Mouse (Mus musculus) testis, postnatal 10 days (tissue): Measurements from ENCODE around the gene Scarb1.

ENCODE experiments used
- DNase-seq: peaks from one replicate; pipeline ENCODE4 v3.0.0; 2021; ENCODE audit warnings: low spot score

Gene Scarb1

DNA sequence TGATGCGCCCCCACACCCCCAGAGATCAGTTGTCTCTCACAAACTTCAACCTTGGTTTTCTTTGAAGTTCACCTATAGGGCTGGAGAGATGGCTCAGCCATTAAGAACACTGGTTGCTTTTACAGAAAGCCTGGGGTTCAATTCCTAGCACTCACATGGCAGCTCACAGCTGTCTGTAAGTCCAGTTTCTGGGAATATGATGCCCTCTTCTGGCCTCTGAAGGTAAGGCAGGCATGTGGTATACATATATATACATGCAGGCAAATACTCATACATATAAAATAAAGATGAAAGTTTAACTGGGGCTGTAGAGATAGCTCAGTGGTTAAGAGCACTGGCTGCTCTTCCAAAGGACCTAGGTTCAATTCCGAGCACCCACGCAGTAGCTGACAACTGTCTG is 105.5 kb downstream of the Scarb1 start:
- no peak for DNase-seq

DNA sequence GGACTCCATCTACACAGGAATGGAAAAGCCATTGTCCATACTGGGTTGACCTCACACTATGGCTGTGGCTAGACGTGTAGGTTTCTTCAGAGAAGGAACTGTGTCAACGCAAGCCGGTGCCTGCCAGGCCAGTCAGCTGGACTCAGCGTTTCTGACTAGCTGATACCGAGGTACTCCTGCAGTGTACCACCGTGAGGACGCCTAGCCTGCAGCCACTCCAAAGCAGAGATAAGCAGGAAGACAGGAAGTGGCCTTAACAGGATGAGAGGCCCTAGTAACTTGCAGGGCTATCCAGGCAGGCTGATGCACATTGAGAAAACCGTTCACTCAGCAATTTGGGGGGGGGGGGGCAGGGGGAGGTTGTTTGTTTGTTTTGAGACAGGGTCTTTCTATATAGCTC is 106.5 kb downstream of the Scarb1 start:
- DNase-seq, result no peak

DNA sequence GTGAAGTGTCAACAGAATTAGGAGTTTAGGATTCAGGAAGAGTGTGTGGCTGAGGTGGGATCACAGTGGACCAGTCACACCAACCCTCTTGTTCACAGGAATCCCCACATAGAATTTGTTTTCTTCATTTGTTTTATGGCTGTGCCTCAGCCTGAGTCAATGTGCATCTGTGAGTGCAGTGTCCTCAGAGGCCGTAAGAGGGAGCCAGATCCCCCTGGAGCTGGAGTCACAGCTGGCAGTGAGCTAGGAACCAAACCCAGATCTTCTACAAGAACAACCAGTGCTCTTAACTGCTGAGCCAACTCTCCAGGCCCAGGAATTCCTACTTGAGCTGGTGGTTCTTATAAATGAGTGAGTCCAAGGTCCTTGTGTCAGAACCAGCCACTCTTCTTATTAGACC is 107.4 kb downstream of the Scarb1 start:
- no peak for DNase-seq

DNA sequence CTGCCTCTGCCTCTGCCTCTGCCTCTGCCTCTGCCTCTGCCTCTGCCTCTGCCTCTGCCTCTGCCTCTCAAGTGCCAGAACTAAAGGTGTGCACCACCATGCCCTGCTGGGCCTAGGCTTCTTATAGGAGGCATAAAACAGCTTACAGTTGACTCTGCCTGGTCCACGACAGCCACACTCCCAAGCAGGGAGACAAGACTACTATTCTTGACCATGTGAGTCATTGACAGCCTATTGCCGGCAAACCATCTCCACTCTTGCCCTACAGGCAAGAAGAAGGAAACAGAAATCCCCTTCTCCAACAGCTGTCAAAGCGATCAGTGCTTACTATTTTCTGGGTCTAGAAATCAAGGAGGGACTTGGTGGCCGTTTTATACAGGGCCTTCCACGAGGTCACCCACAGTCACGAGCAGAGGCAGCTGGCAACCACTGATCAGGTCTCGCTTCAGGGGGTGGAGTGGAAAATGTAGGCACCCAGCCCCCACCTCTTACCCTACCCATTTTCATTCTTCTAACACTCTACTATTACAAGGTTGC is 108.4 kb downstream of the Scarb1 start:
- no peak for DNase-seq

DNA sequence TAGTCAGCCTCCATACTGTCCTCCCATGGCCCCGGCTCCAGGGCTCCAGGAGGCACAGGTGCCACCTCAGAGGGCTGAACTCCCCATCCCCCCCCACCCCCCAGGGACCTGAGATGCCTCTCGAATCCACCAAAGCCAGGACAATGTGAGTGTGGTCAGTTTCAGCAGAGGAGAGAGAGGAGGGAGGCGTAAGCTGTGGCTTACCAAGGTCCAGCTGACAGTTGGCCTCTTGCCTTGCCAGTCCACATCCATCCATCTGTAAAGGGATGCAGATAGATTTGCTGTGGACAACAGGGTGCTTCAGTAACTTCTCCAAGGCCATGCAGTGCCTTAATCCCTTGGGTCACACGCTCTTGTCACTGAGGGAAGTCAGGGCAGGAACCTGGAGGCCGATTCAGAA is 110.4 kb downstream of the Scarb1 start:
- DNase-seq, result no peak

DNA sequence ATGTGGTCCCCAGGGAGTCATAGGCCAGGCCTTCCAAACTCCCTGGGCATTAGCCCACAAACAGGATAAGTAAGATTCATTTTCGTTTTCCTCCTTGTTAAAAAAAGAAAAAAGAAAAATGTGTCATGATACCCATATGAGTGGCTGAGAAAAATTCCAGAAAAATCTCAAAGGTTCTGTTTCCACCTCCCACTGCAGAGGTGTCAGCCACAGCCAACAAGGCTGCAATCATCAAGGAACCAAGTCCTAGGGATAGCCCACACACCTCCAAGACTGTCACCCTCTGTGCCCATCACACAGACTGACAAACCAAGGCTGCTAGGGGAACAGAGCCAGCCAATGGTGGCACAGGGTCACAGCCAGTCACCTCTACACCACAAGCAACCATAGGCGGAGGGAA is 111.8 kb downstream of the Scarb1 start:
- DNase-seq, result no peak

DNA sequence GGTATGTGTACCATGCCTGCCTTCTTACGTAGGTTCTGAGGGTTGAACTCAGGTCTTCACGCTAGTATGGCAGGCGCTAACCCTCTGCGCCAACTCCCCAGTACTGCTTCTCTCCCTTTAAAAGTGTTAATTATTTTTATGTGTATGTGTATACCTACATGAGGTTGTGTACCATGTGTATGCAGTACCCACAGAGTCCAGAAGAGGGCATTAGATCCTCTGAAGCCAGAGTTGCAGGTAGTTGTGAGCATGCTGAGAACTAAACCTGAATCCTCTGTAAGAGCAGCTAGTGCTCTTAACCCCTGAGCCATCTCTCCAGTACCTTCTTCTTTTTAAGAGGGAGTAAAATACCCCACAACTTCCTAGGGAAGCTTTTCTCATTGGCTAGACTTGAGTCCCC is 113.2 kb downstream of the Scarb1 start:
- no peak for DNase-seq
